Mouse (Mus musculus): ENCODE results near the gene Ednra. TPM values are rescaled to one million over a fixed set of nuclear protein-coding genes. Genes with fewer than 3 reads are reported as not detected.

Gene Ednra
- total RNA-seq, 2 experiments from 2014 or later, result 1.6 to 2.3 TPM

DNA sequence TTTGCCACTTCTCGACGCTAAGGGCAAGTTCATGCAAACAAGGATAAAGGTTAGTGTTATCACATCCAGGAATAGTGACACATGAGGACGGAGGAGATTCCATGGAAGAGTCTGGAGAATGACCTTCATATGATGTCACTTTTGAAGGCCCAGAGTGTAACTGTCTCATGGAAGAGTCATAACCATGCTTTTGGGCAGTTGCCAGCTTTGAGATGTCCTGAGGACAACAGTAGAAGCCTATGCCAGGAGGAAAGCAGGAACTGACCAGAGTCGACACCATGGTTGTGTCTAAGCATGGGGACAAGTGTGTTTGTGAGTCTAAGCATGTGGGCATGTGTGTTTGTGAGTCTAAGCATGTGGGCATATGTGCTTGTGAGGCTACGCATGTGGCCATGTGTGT, 56.3 kb downstream of the Ednra start:
- H3K27ac ChIP-seq, result no peak overlapping the region
- H3K4me3 ChIP-seq, result no peak overlapping the region
- no peak for TF ChIP-seq CTCF (IDR thresholded peaks at IDR 0.05)
- intact Hi-C loops (cut with DNase I), result no loop called here
- no peak for DNase-seq

DNA sequence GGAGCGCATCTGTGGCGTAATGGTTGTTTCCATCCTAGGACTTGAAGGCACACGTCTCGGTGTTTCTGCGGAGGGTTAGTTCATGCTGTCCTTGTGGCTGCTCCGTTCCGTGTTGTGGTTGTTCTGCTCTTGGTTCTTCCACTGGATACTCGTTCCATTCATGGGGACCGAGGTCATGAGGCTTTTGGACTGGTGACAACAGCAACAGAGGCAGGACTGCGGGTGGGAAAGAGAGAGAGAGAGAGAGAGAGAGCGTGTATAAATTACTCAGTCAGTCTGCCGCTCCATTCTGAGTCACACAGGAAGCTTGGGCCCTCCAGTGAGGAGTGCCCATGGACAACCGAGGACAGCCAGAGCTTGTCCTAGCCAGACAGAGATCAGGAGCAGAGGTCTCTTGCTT, 59.4 kb downstream of the Ednra start:
- H3K4me3 ChIP-seq, result no peak overlapping the region
- no peak for TF ChIP-seq CTCF (IDR thresholded peaks at IDR 0.05)
- H3K27ac ChIP-seq, result no peak overlapping the region
- intact Hi-C loops (cut with DNase I), result no loop called here
- no peak for DNase-seq

DNA sequence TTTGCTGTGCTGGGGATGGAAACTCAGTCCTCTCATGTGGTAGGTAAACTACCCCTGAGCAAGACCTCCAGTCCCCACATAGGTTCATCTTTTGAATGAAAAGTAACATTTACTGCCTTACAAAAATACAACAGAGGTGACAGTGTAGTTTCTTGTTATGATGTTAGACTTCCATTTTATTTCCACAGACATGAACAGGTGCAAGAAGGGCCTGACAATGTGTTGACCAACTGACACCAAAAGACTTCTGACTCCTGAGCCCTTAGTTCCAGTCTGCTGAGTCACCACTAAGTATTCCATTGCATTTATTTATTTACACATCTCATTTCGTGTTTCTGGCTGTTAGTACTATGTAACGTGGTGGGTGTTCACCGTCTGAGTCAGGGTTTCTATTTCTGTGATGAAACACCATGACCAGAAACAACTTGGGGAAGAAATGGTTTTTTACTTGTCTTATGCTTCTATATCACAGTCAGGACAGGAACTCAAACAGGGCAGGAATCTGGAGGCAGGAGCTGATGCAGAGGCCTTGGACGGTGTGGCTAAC, 64.7 kb downstream of the Ednra start:
- no peak for TF ChIP-seq CTCF (IDR thresholded peaks at IDR 0.05)
- DNase-seq, result no peak
- intact Hi-C loops (cut with DNase I), result no loop called here
- Histone ChIP-seq H3K4me3 (no peak overlapping the region), H3K27ac (no peak overlapping the region)

DNA sequence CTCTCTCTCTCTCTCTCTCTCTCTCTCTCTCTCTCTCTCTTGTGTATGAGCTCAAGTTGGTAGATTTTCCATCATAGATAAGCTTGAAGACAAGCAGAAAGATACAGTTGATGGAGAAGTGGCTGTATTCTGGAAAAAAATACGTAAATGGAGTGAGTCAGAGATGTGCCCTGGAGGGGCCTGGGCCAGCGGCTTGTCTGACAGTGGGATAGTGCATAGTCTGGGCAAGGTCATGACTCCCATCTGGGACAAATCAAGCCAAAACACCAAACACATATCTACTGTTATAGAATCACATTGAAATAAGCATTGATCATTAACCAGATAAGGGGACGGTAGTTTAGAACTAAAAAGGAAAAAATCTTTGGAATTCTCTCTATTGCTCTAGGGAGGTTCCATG, 65.9 kb downstream of the Ednra start:
- no peak for DNase-seq
- H3K27ac ChIP-seq, result no peak overlapping the region
- intact Hi-C loops (cut with DNase I), result no loop called here
- H3K4me3 ChIP-seq, result no peak overlapping the region
- TF ChIP-seq CTCF (IDR thresholded peaks at IDR 0.05), result no peak

DNA sequence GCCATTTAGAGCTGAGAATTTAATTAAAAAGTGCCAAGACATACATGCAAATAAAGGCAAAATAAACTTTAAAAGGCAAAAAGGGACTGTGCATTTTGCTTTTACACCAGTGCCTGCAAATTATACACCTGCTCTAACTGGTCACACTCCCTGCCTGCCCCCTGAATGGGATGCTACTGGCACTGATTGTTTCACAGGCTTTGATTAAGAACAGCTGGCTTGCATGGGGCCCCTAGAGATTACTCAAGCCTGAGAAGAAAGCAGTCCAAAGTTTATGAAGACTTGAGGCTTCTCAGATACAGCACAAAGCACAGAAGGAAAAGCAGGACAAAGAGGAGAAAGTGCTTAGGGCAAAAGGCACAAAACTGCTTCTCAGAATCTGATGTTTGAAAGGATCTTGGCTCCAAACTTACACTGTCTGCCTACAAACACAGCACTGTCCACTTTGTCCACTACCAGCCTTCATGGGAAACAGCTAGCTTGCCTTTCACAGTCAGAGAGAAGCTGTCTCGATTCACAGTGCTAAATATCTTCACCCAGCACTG, 73.5 kb downstream of the Ednra start:
- H3K4me3 ChIP-seq, result no peak overlapping the region
- no peak for DNase-seq
- intact Hi-C loops (cut with DNase I), result no loop called here
- no peak for TF ChIP-seq CTCF (IDR thresholded peaks at IDR 0.05)
- H3K27ac ChIP-seq, result no peak overlapping the region

DNA sequence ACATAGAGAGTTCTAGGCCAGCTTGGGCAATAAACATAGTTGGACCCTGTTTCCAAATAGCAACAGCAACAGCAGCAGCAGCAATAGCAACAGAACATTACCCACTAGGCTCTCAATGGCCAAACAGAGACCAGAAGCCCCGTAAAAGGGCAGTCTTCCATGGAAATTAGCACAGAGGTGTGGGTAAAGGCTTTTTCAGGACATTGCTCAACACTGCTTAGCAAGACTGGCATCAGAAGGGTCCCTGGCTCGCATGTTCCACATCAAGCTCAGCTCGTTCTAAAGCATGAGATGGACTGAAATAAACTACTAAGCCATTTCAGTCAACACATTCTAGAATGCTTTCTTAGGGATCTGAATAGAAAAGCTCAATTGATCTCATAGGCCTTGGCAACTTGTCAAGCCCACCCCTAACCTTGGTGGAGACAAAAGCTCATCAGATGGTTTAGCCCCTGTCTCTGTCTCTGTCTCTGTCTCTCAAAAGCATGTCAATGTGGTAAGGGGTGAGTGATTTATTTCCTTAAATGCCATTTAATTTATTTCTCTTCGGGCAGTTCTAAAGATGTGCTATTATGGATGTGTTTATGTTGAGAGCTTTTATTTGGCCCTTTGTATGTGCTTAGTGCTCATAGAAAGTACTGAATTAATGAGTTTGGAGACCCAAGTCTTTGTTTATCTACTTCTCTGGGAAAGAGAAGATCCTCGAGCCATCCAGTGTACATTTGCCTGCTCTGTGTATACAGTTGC, 84.0 kb downstream of the Ednra start:
- TF ChIP-seq CTCF (IDR thresholded peaks at IDR 0.05), result no peak
- intact Hi-C loops (cut with DNase I), result no loop called here
- Histone ChIP-seq H3K4me3 (no peak overlapping the region), H3K27ac (no peak overlapping the region)
- no peak for DNase-seq

DNA sequence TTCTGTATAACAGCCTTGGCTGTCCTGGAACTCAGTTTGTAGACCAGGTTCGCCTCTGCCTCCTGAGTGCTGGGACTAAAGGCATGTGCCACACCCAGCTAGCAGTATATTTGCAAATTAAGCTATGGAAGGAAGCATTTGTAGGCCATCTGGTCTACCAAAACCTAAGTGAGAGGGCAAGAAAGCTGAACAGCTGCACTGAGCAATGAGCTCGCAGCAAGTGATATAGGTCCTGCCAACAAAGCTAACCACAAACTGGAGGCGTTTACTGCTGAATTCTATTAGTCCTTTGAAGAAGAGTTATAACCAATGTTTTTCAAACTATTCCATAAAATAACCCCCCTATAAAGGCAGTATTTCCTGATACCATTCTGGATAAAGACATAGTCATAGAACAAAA, 86.7 kb downstream of the Ednra start:
- TF ChIP-seq CTCF (IDR thresholded peaks at IDR 0.05), result no peak
- intact Hi-C loops (cut with DNase I), result no loop called here
- H3K4me3 ChIP-seq, result no peak overlapping the region
- no peak for DNase-seq
- H3K27ac ChIP-seq, result no peak overlapping the region

DNA sequence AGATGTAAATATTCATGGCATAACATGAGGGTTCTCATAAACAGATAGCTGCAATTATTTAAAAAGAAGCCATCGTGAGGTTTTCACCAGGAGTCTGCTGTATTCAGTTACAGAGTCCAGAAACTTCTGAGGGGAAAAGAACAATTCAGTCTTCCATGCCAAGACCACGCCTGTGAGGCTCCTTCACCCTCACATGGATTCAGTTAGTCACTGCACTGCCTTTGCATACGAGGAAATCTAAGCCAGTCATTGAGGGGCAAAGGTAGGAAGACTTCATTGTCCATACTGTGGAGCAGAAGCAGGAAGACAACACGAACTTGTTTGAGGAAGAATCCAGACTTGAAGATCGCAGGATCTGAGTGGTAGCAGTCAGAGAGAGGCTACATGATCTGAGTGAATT, 90.2 kb downstream of the Ednra start:
- DNase-seq, result no peak
- intact Hi-C loops (cut with DNase I), result no loop called here
- Histone ChIP-seq H3K27ac (no peak overlapping the region), H3K4me3 (no peak overlapping the region)
- TF ChIP-seq CTCF (IDR thresholded peaks at IDR 0.05), result no peak

DNA sequence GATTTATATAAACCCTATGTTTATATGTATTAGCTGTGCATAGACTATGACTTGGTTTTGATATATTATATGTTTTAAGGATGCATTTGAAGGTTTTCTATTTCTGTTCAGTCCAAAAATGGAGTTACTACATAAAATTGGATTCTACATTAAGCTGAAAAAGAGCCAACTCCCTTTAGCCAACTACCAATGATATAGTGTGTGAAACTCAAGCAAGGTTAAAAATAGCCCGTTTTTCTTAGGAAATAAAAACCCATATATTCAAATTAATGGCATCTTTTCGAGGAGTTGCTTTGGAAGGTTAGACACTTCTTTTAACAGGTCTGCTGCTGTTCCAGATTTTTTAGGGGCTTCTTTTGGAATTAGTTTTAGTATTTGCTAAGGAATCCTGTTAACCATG, 91.1 kb downstream of the Ednra start:
- no peak overlapping the region for H3K4me3 ChIP-seq
- no peak for TF ChIP-seq CTCF (IDR thresholded peaks at IDR 0.05)
- DNase-seq, result no peak
- intact Hi-C loops (cut with DNase I), result no loop called here
- H3K27ac ChIP-seq, result no peak overlapping the region

DNA sequence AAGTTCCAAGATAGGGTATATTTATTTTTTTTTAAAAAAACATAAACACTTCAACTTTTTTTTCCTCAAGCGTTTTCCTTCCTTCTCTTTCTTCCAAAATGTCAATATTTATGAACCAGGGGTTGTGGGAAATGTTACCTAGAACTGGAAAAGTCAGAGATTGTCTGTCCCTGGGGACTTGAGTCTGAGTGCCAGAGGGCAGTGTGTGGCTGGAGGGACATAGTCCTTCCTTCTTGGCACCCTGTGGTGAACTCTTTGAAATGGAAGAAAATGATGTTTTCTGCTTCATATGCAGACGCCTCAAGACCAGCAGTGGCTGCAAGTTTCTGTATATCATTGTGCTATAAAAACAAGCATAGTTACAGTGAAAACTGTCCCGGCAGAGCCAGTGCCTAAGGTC, 93.6 kb downstream of the Ednra start:
- intact Hi-C loops (cut with DNase I), result loop anchor here (1.0 kb wide), 1 partner anchor 374 kb away; no protein-coding TSS in a partner anchor
- TF ChIP-seq CTCF (IDR thresholded peaks at IDR 0.05), result no peak
- no peak overlapping the region for H3K4me3 ChIP-seq
- no peak overlapping the region for H3K27ac ChIP-seq
- DNase-seq, result no peak

DNA sequence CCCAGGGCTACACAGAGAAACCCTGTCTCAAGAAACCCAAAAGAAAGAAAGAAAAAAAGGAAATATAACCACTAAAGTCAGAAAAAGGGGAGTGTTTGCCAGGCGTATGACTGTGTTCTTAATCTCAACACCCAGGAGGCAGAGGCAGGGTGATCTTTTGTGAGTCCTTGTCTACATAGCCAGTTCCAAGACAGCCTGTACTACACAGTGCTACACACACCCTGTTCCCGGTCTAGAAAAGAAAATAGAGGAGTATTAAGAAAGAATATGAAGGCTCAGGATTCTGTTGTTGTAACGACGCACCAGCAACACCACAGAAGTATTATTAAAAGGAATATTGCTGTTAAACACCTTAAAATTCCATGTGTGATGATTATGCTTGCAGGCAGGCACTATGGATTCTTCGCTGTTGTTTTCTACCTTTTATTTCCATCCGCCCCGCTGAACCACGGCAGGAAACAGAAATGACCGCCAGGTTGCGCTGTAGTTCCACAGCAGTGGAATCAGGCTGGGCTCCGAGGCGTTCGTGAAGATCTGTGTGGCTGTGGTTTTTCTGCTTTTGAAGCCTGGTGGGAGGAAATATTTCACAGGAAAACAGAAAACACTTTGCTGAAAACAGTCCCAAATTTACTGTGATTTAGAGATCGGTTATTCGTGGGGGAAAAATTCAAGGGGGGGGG, 94.3 kb downstream of the Ednra start:
- H3K4me3 ChIP-seq, result no peak overlapping the region
- peak; percentile 77 for DNase-seq
- no peak overlapping the region for H3K27ac ChIP-seq
- intact Hi-C loops (cut with DNase I), result loop anchor here (1.0 kb wide), 1 partner anchor 374 kb away; no protein-coding TSS in a partner anchor
- peak; percentile 92 for TF ChIP-seq CTCF (IDR thresholded peaks at IDR 0.05)

DNA sequence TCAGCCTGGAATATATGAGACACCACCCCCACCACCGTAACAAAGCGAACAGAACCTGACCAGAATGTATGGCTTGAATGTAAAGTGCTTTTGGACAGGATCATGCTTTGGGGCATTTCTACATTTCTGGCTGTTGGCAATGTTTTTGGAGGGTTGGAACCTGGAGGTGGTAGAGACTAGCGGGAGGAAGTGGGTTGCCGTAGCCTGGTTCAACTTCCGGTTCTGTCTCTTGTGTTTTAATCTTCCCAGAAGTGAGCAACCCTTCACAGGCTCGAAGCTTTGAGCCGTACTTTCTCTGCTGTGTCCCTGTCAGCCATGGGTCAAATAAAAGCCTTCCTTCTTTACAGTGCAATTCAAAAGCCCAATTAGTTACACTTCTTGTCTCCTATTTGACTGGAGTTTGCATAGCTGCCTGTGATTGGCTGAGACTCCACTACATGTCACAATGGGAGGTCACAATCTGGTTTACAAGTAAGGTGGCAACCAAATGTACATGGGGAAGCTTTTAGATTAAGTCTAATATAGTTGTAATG, 100.5 kb downstream of the Ednra start:
- Histone ChIP-seq H3K27ac (no peak overlapping the region), H3K4me3 (no peak overlapping the region)
- DNase-seq, result no peak
- TF ChIP-seq CTCF (IDR thresholded peaks at IDR 0.05), result no peak
- intact Hi-C loops (cut with DNase I), result no loop called here

DNA sequence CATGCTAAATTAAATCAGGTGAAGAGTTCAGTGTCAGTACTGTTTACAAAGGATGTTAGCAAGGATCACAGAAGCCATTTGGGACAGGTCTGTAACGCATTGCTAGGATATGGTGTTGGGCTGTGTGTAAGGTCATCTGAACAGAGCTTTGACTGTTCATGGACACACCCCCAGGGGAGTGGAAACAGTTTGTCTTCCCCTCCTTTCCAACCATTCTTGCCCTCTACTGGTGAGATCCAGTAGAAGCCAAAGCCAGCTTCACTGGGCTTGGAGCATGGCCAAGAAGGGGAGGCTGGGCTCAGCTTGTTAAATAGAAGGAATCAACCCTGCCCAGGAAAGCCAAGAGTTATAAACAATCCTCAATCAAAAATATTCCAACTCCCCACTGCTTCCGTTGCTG, 106.3 kb downstream of the Ednra start:
- Histone ChIP-seq H3K4me3 (no peak overlapping the region), H3K27ac (no peak overlapping the region)
- intact Hi-C loops (cut with DNase I), result no loop called here
- peak; percentile 41 for TF ChIP-seq CTCF (IDR thresholded peaks at IDR 0.05)
- peak; percentile 39 for DNase-seq

Other genes starting within 250 kb of the Ednra start
- gene Arhgap10, start 206.5 kb downstream of the Ednra start, total RNA-seq (2021), result 10 to 100 TPM; 54.4 to 55.9 TPM
- 10 to 100 TPM in 1 of 2 experiments, 1 to 10 TPM in 1; 9.0 to 11.2 TPM for gene Prmt9, start 175.1 kb downstream of the Ednra start, total RNA-seq (2021)
- gene Tmem184c, start 113.8 kb downstream of the Ednra start, total RNA-seq (2021), result 1 to 10 TPM; 7.9 to 9.7 TPM

All from gastrocnemius, adult 2 months (tissue).